Mouse (Mus musculus) myocyte (in vitro differentiated cells): Measurements from ENCODE around the gene Gsg1l. TPM values are rescaled to one million over a fixed set of nuclear protein-coding genes. Genes with fewer than 3 reads are reported as not detected.

Experiments used
- H3K27me3 ChIP-seq: one replicate; pipeline ENCODE4 v1.6.1; 2011; ENCODE audit not compliant: control insufficient read depth, insufficient read depth, insufficient read length
- H3K36me3 ChIP-seq: one replicate; pipeline ENCODE4 v1.6.1; 2011; ENCODE audit not compliant: control insufficient read depth, insufficient read depth
- H3K4me2 ChIP-seq: one replicate; pipeline ENCODE4 v1.6.1; 2011; ENCODE audit warnings: low read depth, control low read depth
- H3K4me3 ChIP-seq: one replicate; pipeline ENCODE4 v1.5.1; 2011; ENCODE audit warnings: mild to moderate bottlenecking, control low read depth, moderate library complexity
- H3K79me2 ChIP-seq: one replicate; pipeline ENCODE4 v1.6.1; 2011; ENCODE audit not compliant: control insufficient read depth, insufficient read depth
- H3ac ChIP-seq: one replicate; pipeline ENCODE4 v1.6.1; 2011; ENCODE audit not compliant: control insufficient read depth, insufficient read length
- CEBPB ChIP-seq: IDR thresholded peaks from 2 replicates; pipeline ENCODE4 v1.6.1; 2011; ENCODE audit warnings: mild to moderate bottlenecking, moderate library complexity; ENCODE audit not compliant: poor library complexity, insufficient read depth, severe bottlenecking
- E2F4 ChIP-seq: IDR thresholded peaks from one replicate; pipeline ENCODE4 v1.6.1; 2011; ENCODE audit warnings: mild to moderate bottlenecking, control low read depth, moderate library complexity; ENCODE audit not compliant: insufficient read depth
- MAX ChIP-seq: IDR thresholded peaks from one replicate; pipeline ENCODE4 v1.6.1; 2011; ENCODE audit warnings: low read depth, mild to moderate bottlenecking, control low read depth
- MYOD1 ChIP-seq, 3 experiments: IDR thresholded peaks; one replicate each; pipeline ENCODE4 v1.6.1; 2011; ENCODE audit warnings: control low read depth in 2 of 3, low read depth in 2 of 3, mild to moderate bottlenecking in 2 of 3, moderate library complexity in 1 of 3; ENCODE audit not compliant: insufficient read length in 2 of 3, control insufficient read depth in 1 of 3
- MYOG ChIP-seq, 3 experiments: IDR thresholded peaks; one replicate each; pipeline ENCODE4 v1.6.1; 2011; ENCODE audit warnings: control low read depth in 2 of 3, low read depth in 2 of 3, mild to moderate bottlenecking in 2 of 3; ENCODE audit not compliant: insufficient read length in 2 of 3, control insufficient read depth in 1 of 3, insufficient read depth in 1 of 3
- POLR2A ChIP-seq: IDR thresholded peaks from one replicate; pipeline ENCODE4 v1.6.1; 2011; ENCODE audit warnings: low read depth, mild to moderate bottlenecking, control low read depth, moderate library complexity; ENCODE audit not compliant: insufficient read length
- POLR2AphosphoS2 ChIP-seq: IDR thresholded peaks from one replicate; pipeline ENCODE4 v1.6.1; 2011; ENCODE audit warnings: low read depth, control low read depth; ENCODE audit not compliant: insufficient read length
- REST ChIP-seq: IDR thresholded peaks from one replicate; pipeline ENCODE4 v1.6.1; 2011; ENCODE audit warnings: mild to moderate bottlenecking, control low read depth, moderate library complexity; ENCODE audit not compliant: insufficient read depth, insufficient read length
- SRF ChIP-seq: IDR thresholded peaks from one replicate; pipeline ENCODE4 v1.6.1; 2011; ENCODE audit warnings: low read depth; ENCODE audit not compliant: control insufficient read depth, insufficient read length
- TCF12 ChIP-seq: IDR thresholded peaks from one replicate; pipeline ENCODE4 v1.6.1; 2011; ENCODE audit warnings: mild to moderate bottlenecking, control low read depth; ENCODE audit not compliant: poor library complexity, insufficient read depth, severe bottlenecking
- TCF3 ChIP-seq: IDR thresholded peaks from one replicate; pipeline ENCODE4 v1.6.1; 2011; ENCODE audit warnings: low read depth, control low read depth; ENCODE audit not compliant: insufficient read length
- USF1 ChIP-seq: IDR thresholded peaks from one replicate; pipeline ENCODE4 v1.6.1; 2011; ENCODE audit warnings: low read depth, mild to moderate bottlenecking, control low read depth, moderate library complexity
- polyA plus RNA-seq: library from polyadenylated mRNA; unstranded; fragments of >200 nt; fragmentation: generic; extraction: Trizol; gene quantifications from one replicate; pipeline ENCODE4 v1.2.1, GENCODE M21; 2012; ENCODE audit warnings: missing spikeins

Gsg1l gene
- polyA plus RNA-seq, 1 experiment = not detected

- Histone ChIP-seq H3K36me3 (no peaks in the 10 kb centered on the region), H3K4me3 (no peak overlapping the region), H3K4me2 (no peak overlapping the region), H3K27me3 (peaks cover 25% of the 10 kb centered on the region), H3ac (no peak overlapping the region), H3K79me2 (no peaks in the 10 kb centered on the region)
- TF ChIP-seq MAX = no peak
- no peak for TF ChIP-seq E2F4
- no peak for TF ChIP-seq MYOG (IDR thresholded peaks at IDR 0.05; ENCODE audit: control insufficient read depth in 1 of 3, insufficient read depth in 1 of 3, insufficient read length in 2 of 3, low read depth in 2 of 3)
- TF ChIP-seq REST = no peak
- no peak for TF ChIP-seq POLR2AphosphoS2
- no peak for TF ChIP-seq TCF3
Observed at GRCm38 (mm10) chr7:126012325-126013021, 69.7 kb downstream of the Gsg1l start.

- no peak for TF ChIP-seq SRF
- no peak for TF ChIP-seq E2F4
- peak; percentile 2 to 91 (median 82) for TF ChIP-seq MYOG (IDR thresholded peaks at IDR 0.05; ENCODE audit: control insufficient read depth in 1 of 3, insufficient read depth in 1 of 3, insufficient read length in 2 of 3, low read depth in 2 of 3)
- no peak for TF ChIP-seq POLR2A
- no peak for TF ChIP-seq TCF3
- no peak for TF ChIP-seq USF1
- TF ChIP-seq MAX = no peak
- TF ChIP-seq REST = no peak
- TF ChIP-seq POLR2AphosphoS2 = no peak
- no peak for TF ChIP-seq CEBPB
- TF ChIP-seq MYOD1 (IDR thresholded peaks at IDR 0.05; ENCODE audit: control insufficient read depth in 1 of 3, insufficient read length in 2 of 3, low read depth in 2 of 3) = peak in 2 of 3 experiments; percentile 79 to 85
- peak; percentile 54 for TF ChIP-seq TCF12
- H3K79me2 ChIP-seq = no peaks in the 10 kb centered on the region
- peaks cover 25% of the 10 kb centered on the region for H3K27me3 ChIP-seq
- H3K4me3 ChIP-seq = no peak overlapping the region
- H3K4me2 ChIP-seq = no peak overlapping the region
- no peaks in the 10 kb centered on the region for H3K36me3 ChIP-seq
- no peak overlapping the region for H3ac ChIP-seq
Observed at GRCm38 (mm10) chr7:126008789-126009148, 73.4 kb downstream of the Gsg1l start.

- TF ChIP-seq REST (no peak), MYOD1 (IDR thresholded peaks at IDR 0.05; ENCODE audit: control insufficient read depth in 1 of 3, insufficient read length in 2 of 3, low read depth in 2 of 3) (peak in 2 of 3 experiments; percentile 70 to 89)
- no peaks in the 10 kb centered on the region for H3K36me3 ChIP-seq
- H3ac ChIP-seq = no peak overlapping the region
- no peak overlapping the region for H3K4me3 ChIP-seq
- H3K79me2 ChIP-seq = no peaks in the 10 kb centered on the region
- H3K4me2 ChIP-seq = no peak overlapping the region
- peaks cover 21% of the 10 kb centered on the region for H3K27me3 ChIP-seq
Observed at GRCm38 (mm10) chr7:126008139-126008788, 73.9 kb downstream of the Gsg1l start.

- no peaks in the 10 kb centered on the region for H3K79me2 ChIP-seq
- no peak overlapping the region for H3K4me3 ChIP-seq
- TF ChIP-seq REST (no peak), SRF (no peak), USF1 (no peak), TCF12 (no peak), MYOD1 (IDR thresholded peaks at IDR 0.05; ENCODE audit: control insufficient read depth in 1 of 3, insufficient read length in 2 of 3, low read depth in 2 of 3) (no peak), E2F4 (no peak), TCF3 (no peak), MYOG (IDR thresholded peaks at IDR 0.05; ENCODE audit: control insufficient read depth in 1 of 3, insufficient read depth in 1 of 3, insufficient read length in 2 of 3, low read depth in 2 of 3) (no peak), MAX (no peak), POLR2AphosphoS2 (no peak), POLR2A (no peak), CEBPB (no peak)
- H3K27me3 ChIP-seq = peaks cover 21% of the 10 kb centered on the region
- H3ac ChIP-seq = no peak overlapping the region
- no peaks in the 10 kb centered on the region for H3K36me3 ChIP-seq
- H3K4me2 ChIP-seq = no peak overlapping the region
Observed at GRCm38 (mm10) chr7:126007132-126007910, 74.9 kb downstream of the Gsg1l start.

GRCm38 (mm10) chr7:126005274-126005673 lies 76.9 kb downstream of the Gsg1l start:
- no peak for TF ChIP-seq TCF12
- no peak for TF ChIP-seq E2F4
- TF ChIP-seq MYOD1 (IDR thresholded peaks at IDR 0.05; ENCODE audit: control insufficient read depth in 1 of 3, insufficient read length in 2 of 3, low read depth in 2 of 3) = no peak
- no peak for TF ChIP-seq USF1
- no peak for TF ChIP-seq MAX
- no peak for TF ChIP-seq CEBPB
- TF ChIP-seq POLR2A = no peak
- TF ChIP-seq MYOG (IDR thresholded peaks at IDR 0.05; ENCODE audit: control insufficient read depth in 1 of 3, insufficient read depth in 1 of 3, insufficient read length in 2 of 3, low read depth in 2 of 3) = no peak
- no peak for TF ChIP-seq REST
- no peak for TF ChIP-seq POLR2AphosphoS2
- TF ChIP-seq TCF3 = no peak
- no peak for TF ChIP-seq SRF
- no peaks in the 10 kb centered on the region for H3K36me3 ChIP-seq

More at GRCm38 (mm10) chr7:126005274-126005673, 76.9 kb downstream of the Gsg1l start:
- Histone ChIP-seq H3K79me2 (no peaks in the 10 kb centered on the region), H3K4me2 (no peak overlapping the region), H3K4me3 (no peak overlapping the region), H3ac (no peak overlapping the region), H3K27me3 (peaks cover 24% of the 10 kb centered on the region)
